Mouse (Mus musculus) urinary bladder, postnatal 4 days (tissue): ENCODE measurements around the gene Mdm4.
A peak's percentile ranks its signal among the peaks of the same experiment; 100 is the strongest.

ENCODE experiments used
- DNase-seq, 2 experiments: peaks; one replicate each; pipeline ENCODE4 v3.0.0; 2021 to 2022; ENCODE audit warnings: low spot score in 2 of 2

Gene Mdm4

GRCm38 (mm10) chr1:133030461-133030860 is at the start of gene Mdm4:
TSS of gene Mdm4 (minus strand) at chr1:133030561.
- DNase-seq = peak in 1 of 2 experiments; percentile 26

- no peak for DNase-seq
Measured at GRCm38 (mm10) chr1:133080079-133080561, 49.8 kb upstream of the Mdm4 start.

GRCm38 (mm10) chr1:133079509-133079908 is 49.1 kb upstream of the Mdm4 start:
- DNase-seq = no peak

GRCm38 (mm10) chr1:133078338-133078727 is 48.0 kb upstream of the Mdm4 start:
- DNase-seq = no peak

GRCm38 (mm10) chr1:133077606-133078337 is 47.4 kb upstream of the Mdm4 start:
- peak in 1 of 2 experiments; percentile 59 for DNase-seq

- peak in 1 of 2 experiments; percentile 48 for DNase-seq
Measured at GRCm38 (mm10) chr1:133076681-133077514, 46.5 kb upstream of the Mdm4 start.

- no peak for DNase-seq
Measured at GRCm38 (mm10) chr1:133075651-133076400, 45.5 kb upstream of the Mdm4 start.

- no peak for DNase-seq
Measured at GRCm38 (mm10) chr1:133074541-133074940, 44.2 kb upstream of the Mdm4 start.

- DNase-seq = no peak
Measured at GRCm38 (mm10) chr1:133073327-133073856, 43.0 kb upstream of the Mdm4 start.

GRCm38 (mm10) chr1:133071666-133072381 is 41.5 kb upstream of the Mdm4 start:
- peak; percentile 64 to 72 for DNase-seq

GRCm38 (mm10) chr1:133070157-133070556 is 39.8 kb upstream of the Mdm4 start:
- no peak for DNase-seq

- no peak for DNase-seq
Measured at GRCm38 (mm10) chr1:133069275-133070120, 39.1 kb upstream of the Mdm4 start.

GRCm38 (mm10) chr1:133068669-133069274 is 38.4 kb upstream of the Mdm4 start:
- DNase-seq = no peak

- DNase-seq = no peak
Measured at GRCm38 (mm10) chr1:133068268-133068667, 37.9 kb upstream of the Mdm4 start.

- no peak for DNase-seq
Measured at GRCm38 (mm10) chr1:133063164-133063563, 32.8 kb upstream of the Mdm4 start.

- DNase-seq = no peak
Measured at GRCm38 (mm10) chr1:133060681-133061080, 30.3 kb upstream of the Mdm4 start.

- no peak for DNase-seq
Measured at GRCm38 (mm10) chr1:133059592-133059991, 29.2 kb upstream of the Mdm4 start.

GRCm38 (mm10) chr1:133057345-133058034 is 27.1 kb upstream of the Mdm4 start:
- DNase-seq = no peak

- DNase-seq = no peak
Measured at GRCm38 (mm10) chr1:133054326-133054725, 24.0 kb upstream of the Mdm4 start.
